Mouse (Mus musculus): ENCODE results near the gene Dlg5. TPM values are rescaled to one million over a fixed set of nuclear protein-coding genes. Genes with fewer than 3 reads are reported as not detected.

The Dlg5 gene
- polyA plus RNA-seq, 1 experiment = 16.5 TPM

DNA sequence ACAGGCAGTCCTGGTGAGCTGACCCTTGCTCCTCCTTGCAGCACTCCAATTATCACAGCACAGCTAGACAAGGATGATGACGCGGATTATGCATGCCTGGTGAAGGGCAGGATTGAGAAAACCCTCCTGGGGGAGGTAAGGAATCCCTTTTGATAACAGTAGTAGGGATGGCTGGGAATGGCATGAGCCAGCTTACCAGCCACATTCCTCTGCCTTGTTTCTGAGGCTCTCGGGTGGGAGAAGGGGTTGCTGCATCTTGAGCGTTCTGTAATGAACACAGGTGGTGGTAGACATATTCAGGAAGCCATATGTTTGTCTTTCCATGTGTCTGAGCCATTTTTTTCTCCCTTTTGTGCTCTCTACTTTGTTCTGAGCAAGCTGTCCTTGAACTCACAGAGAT lies 40.4 kb upstream of the Dlg5 start:
- no peaks in the 10 kb centered on the region for H3K36me3 ChIP-seq (ENCODE audit: control insufficient read depth, insufficient read depth)
- no peak overlapping the region for H3K4me2 ChIP-seq (ENCODE audit: low read depth)
- no peaks in the 10 kb centered on the region for H3K79me2 ChIP-seq (ENCODE audit: control insufficient read depth, insufficient read depth)
- no peak overlapping the region for H3K4me3 ChIP-seq
- peaks cover 17% of the 10 kb centered on the region for H3K27me3 ChIP-seq (ENCODE audit: control insufficient read depth, insufficient read depth, insufficient read length)
- TF ChIP-seq MYOD1 (IDR thresholded peaks at IDR 0.05; ENCODE audit: control insufficient read depth in 1 of 3, insufficient read length in 2 of 3, low read depth in 2 of 3) = no peak
- no peak for TF ChIP-seq POLR2AphosphoS2 (IDR thresholded peaks at IDR 0.05; ENCODE audit: insufficient read length, low read depth)
- no peak for TF ChIP-seq REST (IDR thresholded peaks at IDR 0.05; ENCODE audit: insufficient read depth, insufficient read length)
- no peak for TF ChIP-seq SRF (IDR thresholded peaks at IDR 0.05; ENCODE audit: control insufficient read depth, insufficient read length, low read depth)
- no peak for TF ChIP-seq POLR2A (IDR thresholded peaks at IDR 0.05; ENCODE audit: insufficient read length, low read depth)
- TF ChIP-seq E2F4 (IDR thresholded peaks at IDR 0.05; ENCODE audit: insufficient read depth) = no peak
- TF ChIP-seq CEBPB (IDR thresholded peaks at IDR 0.05; ENCODE audit: insufficient read depth, poor library complexity, severe bottlenecking) = no peak
- no peak overlapping the region for H3ac ChIP-seq (ENCODE audit: control insufficient read depth, insufficient read length)

DNA sequence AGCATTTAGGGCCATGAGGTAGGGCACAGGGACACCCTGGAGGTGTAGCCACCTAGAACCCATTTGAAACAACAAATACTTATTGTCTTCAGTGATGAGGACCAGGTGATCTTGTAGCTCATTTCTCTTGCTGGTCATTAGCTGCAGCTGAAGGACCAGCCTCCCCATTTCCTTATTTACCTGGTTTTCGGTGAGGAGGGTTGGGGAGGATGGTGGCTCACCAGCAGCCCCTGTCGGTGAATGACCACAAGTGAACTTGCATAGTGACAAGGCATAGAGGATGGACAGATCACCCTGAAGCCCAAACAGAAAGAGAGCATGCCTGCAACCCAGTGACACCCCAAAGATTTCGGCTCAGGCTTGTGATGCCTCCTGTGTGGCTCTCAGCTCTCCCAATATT lies 36.6 kb upstream of the Dlg5 start:
- Histone ChIP-seq H3K36me3 (ENCODE audit: control insufficient read depth, insufficient read depth) (no peaks in the 10 kb centered on the region), H3K27me3 (ENCODE audit: control insufficient read depth, insufficient read depth, insufficient read length) (peaks cover 17% of the 10 kb centered on the region)
- TF ChIP-seq TCF12 (IDR thresholded peaks at IDR 0.05; ENCODE audit: insufficient read depth, poor library complexity, severe bottlenecking) (no peak), TCF3 (IDR thresholded peaks at IDR 0.05; ENCODE audit: insufficient read length, low read depth) (no peak)

DNA sequence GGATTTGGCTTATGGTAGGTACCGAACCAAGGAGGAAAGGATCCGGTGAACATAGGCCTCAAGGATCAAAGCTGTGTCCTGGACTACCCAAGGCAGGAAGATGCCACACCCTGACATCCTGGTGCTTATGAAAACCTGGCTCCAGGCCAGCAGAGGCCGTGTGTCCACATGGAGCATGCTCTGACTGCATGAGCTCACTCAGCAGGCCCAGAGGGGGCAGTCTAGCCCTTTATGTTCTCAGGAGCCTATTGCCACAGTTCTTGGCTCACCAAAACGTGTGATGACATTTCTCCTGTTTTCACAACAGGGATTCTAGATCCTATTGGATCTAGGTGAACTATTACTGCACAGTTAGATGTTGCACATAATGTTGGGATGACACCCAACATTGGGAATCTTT lies 35.6 kb upstream of the Dlg5 start:
- no peak overlapping the region for H3K4me3 ChIP-seq
- no peak for TF ChIP-seq REST (IDR thresholded peaks at IDR 0.05; ENCODE audit: insufficient read depth, insufficient read length)
- TF ChIP-seq CEBPB (IDR thresholded peaks at IDR 0.05; ENCODE audit: insufficient read depth, poor library complexity, severe bottlenecking) = no peak
- no peak for TF ChIP-seq E2F4 (IDR thresholded peaks at IDR 0.05; ENCODE audit: insufficient read depth)
- TF ChIP-seq MYOD1 (IDR thresholded peaks at IDR 0.05; ENCODE audit: control insufficient read depth in 1 of 3, insufficient read length in 2 of 3, low read depth in 2 of 3) = no peak
- no peak for TF ChIP-seq POLR2AphosphoS2 (IDR thresholded peaks at IDR 0.05; ENCODE audit: insufficient read length, low read depth)
- no peak for TF ChIP-seq SRF (IDR thresholded peaks at IDR 0.05; ENCODE audit: control insufficient read depth, insufficient read length, low read depth)
- TF ChIP-seq MAX (IDR thresholded peaks at IDR 0.05; ENCODE audit: low read depth) = no peak
- no peak for TF ChIP-seq MYOG (IDR thresholded peaks at IDR 0.05; ENCODE audit: control insufficient read depth in 1 of 3, insufficient read depth in 1 of 3, insufficient read length in 2 of 3, low read depth in 2 of 3)
- no peak for TF ChIP-seq USF1 (IDR thresholded peaks at IDR 0.05; ENCODE audit: low read depth)
- no peak for TF ChIP-seq POLR2A (IDR thresholded peaks at IDR 0.05; ENCODE audit: insufficient read length, low read depth)
- no peak for TF ChIP-seq TCF12 (IDR thresholded peaks at IDR 0.05; ENCODE audit: insufficient read depth, poor library complexity, severe bottlenecking)
- no peak for TF ChIP-seq TCF3 (IDR thresholded peaks at IDR 0.05; ENCODE audit: insufficient read length, low read depth)
- peaks cover 17% of the 10 kb centered on the region for H3K27me3 ChIP-seq (ENCODE audit: control insufficient read depth, insufficient read depth, insufficient read length)
- H3ac ChIP-seq (ENCODE audit: control insufficient read depth, insufficient read length) = no peak overlapping the region
- no peaks in the 10 kb centered on the region for H3K36me3 ChIP-seq (ENCODE audit: control insufficient read depth, insufficient read depth)
- no peak overlapping the region for H3K4me2 ChIP-seq (ENCODE audit: low read depth)
- no peaks in the 10 kb centered on the region for H3K79me2 ChIP-seq (ENCODE audit: control insufficient read depth, insufficient read depth)

More for the DNA sequence above, 36.6 kb upstream of the Dlg5 start:
- no peak overlapping the region for H3K4me2 ChIP-seq (ENCODE audit: low read depth)
- no peak overlapping the region for H3K4me3 ChIP-seq
- no peaks in the 10 kb centered on the region for H3K79me2 ChIP-seq (ENCODE audit: control insufficient read depth, insufficient read depth)
- H3ac ChIP-seq (ENCODE audit: control insufficient read depth, insufficient read length) = no peak overlapping the region

DNA sequence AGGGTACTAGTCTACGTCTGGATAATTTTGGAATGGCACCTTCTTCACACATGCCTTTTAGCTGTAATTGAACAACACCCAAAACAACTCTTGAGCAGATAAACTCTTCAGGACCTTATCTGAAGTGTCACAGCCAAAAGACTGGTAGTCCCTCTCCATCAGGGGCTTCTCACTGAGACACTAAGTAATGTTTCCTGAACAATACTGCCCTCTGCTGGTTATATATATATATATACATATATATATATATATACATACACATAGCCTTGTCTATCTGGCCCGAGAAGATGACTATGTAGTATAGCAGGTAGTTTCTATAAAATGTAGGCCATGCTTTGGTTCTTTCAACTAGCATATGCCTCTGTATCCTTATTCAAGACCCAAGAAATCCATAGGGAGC lies 29.8 kb upstream of the Dlg5 start:
- Histone ChIP-seq H3K27me3 (ENCODE audit: control insufficient read depth, insufficient read depth, insufficient read length) (no peaks in the 10 kb centered on the region), H3ac (ENCODE audit: control insufficient read depth, insufficient read length) (no peak overlapping the region), H3K4me2 (ENCODE audit: low read depth) (no peak overlapping the region), H3K36me3 (ENCODE audit: control insufficient read depth, insufficient read depth) (no peaks in the 10 kb centered on the region), H3K4me3 (no peak overlapping the region), H3K79me2 (ENCODE audit: control insufficient read depth, insufficient read depth) (no peaks in the 10 kb centered on the region)
- TF ChIP-seq TCF12 (IDR thresholded peaks at IDR 0.05; ENCODE audit: insufficient read depth, poor library complexity, severe bottlenecking) (no peak), MYOG (IDR thresholded peaks at IDR 0.05; ENCODE audit: control insufficient read depth in 1 of 3, insufficient read depth in 1 of 3, insufficient read length in 2 of 3, low read depth in 2 of 3) (no peak), POLR2AphosphoS2 (IDR thresholded peaks at IDR 0.05; ENCODE audit: insufficient read length, low read depth) (no peak), MAX (IDR thresholded peaks at IDR 0.05; ENCODE audit: low read depth) (no peak), TCF3 (IDR thresholded peaks at IDR 0.05; ENCODE audit: insufficient read length, low read depth) (no peak), CEBPB (IDR thresholded peaks at IDR 0.05; ENCODE audit: insufficient read depth, poor library complexity, severe bottlenecking) (no peak), USF1 (IDR thresholded peaks at IDR 0.05; ENCODE audit: low read depth) (no peak), MYOD1 (IDR thresholded peaks at IDR 0.05; ENCODE audit: control insufficient read depth in 1 of 3, insufficient read length in 2 of 3, low read depth in 2 of 3) (no peak), SRF (IDR thresholded peaks at IDR 0.05; ENCODE audit: control insufficient read depth, insufficient read length, low read depth) (no peak), REST (IDR thresholded peaks at IDR 0.05; ENCODE audit: insufficient read depth, insufficient read length) (no peak), POLR2A (IDR thresholded peaks at IDR 0.05; ENCODE audit: insufficient read length, low read depth) (no peak), E2F4 (IDR thresholded peaks at IDR 0.05; ENCODE audit: insufficient read depth) (no peak)

DNA sequence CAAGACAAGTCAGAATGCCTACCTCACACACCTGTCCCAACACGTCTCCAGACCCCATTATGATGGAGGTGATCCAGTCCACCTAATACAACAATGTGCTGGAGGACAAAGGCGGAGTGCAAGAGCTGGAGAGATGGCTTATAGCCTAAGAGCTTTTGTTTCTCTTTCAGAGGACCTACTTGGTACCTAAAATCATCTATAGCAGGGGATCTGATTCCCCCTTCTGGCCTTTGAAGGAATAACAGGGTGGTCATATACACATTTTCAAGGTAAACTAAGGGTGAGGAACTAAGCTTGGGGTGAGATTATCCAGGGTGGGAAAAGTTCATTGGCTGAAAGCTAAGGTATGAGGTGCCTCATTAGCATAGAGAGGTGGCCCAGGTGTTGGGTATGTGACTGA lies 27.9 kb upstream of the Dlg5 start:
- Histone ChIP-seq H3ac (ENCODE audit: control insufficient read depth, insufficient read length) (no peak overlapping the region), H3K79me2 (ENCODE audit: control insufficient read depth, insufficient read depth) (no peaks in the 10 kb centered on the region), H3K4me2 (ENCODE audit: low read depth) (no peak overlapping the region), H3K27me3 (ENCODE audit: control insufficient read depth, insufficient read depth, insufficient read length) (no peaks in the 10 kb centered on the region), H3K36me3 (ENCODE audit: control insufficient read depth, insufficient read depth) (no peaks in the 10 kb centered on the region), H3K4me3 (no peak overlapping the region)
- TF ChIP-seq E2F4 (IDR thresholded peaks at IDR 0.05; ENCODE audit: insufficient read depth) = no peak
- TF ChIP-seq MYOD1 (IDR thresholded peaks at IDR 0.05; ENCODE audit: control insufficient read depth in 1 of 3, insufficient read length in 2 of 3, low read depth in 2 of 3) = no peak
- no peak for TF ChIP-seq POLR2A (IDR thresholded peaks at IDR 0.05; ENCODE audit: insufficient read length, low read depth)
- TF ChIP-seq REST (IDR thresholded peaks at IDR 0.05; ENCODE audit: insufficient read depth, insufficient read length) = no peak
- TF ChIP-seq USF1 (IDR thresholded peaks at IDR 0.05; ENCODE audit: low read depth) = no peak
- TF ChIP-seq SRF (IDR thresholded peaks at IDR 0.05; ENCODE audit: control insufficient read depth, insufficient read length, low read depth) = no peak
- no peak for TF ChIP-seq MAX (IDR thresholded peaks at IDR 0.05; ENCODE audit: low read depth)
- TF ChIP-seq TCF3 (IDR thresholded peaks at IDR 0.05; ENCODE audit: insufficient read length, low read depth) = no peak
- TF ChIP-seq MYOG (IDR thresholded peaks at IDR 0.05; ENCODE audit: control insufficient read depth in 1 of 3, insufficient read depth in 1 of 3, insufficient read length in 2 of 3, low read depth in 2 of 3) = no peak
- no peak for TF ChIP-seq CEBPB (IDR thresholded peaks at IDR 0.05; ENCODE audit: insufficient read depth, poor library complexity, severe bottlenecking)
- TF ChIP-seq POLR2AphosphoS2 (IDR thresholded peaks at IDR 0.05; ENCODE audit: insufficient read length, low read depth) = no peak
- no peak for TF ChIP-seq TCF12 (IDR thresholded peaks at IDR 0.05; ENCODE audit: insufficient read depth, poor library complexity, severe bottlenecking)

Data from myocyte (in vitro differentiated cells).